Mouse (Mus musculus) hindbrain, embryonic 15.5 days (tissue): Measurements from ENCODE around the gene Mamdc4. TPM values are rescaled to one million over a fixed set of nuclear protein-coding genes. Genes with fewer than 3 reads are reported as not detected.

Source experiments
- ATAC-seq: fragments of 200-750 bp; cut with Nextera tagmentation; 2 replicates; pipeline ENCODE4 v1.8.0; 2017; ENCODE audit warnings: low read depth, moderate number of reproducible peaks, moderate TSS enrichment; ENCODE audit not compliant: low FRiP score
- H3K27ac ChIP-seq: fragments of 300-500 bp; sonication (generic); replicated peaks from 2 replicates; pipeline ENCODE4 v1.5.1; 2015; ENCODE audit warnings: mild to moderate bottlenecking, inconsistent platforms
- H3K27me3 ChIP-seq: fragments of 300-500 bp; sonication (generic); 2 replicates; pipeline ENCODE4 v1.6.1; 2015; ENCODE audit warnings: control low read depth, inconsistent platforms
- H3K36me3 ChIP-seq: fragments of 300-500 bp; sonication (generic); 2 replicates; pipeline ENCODE4 v1.6.1; 2015; ENCODE audit warnings: control low read depth, inconsistent platforms
- H3K4me1 ChIP-seq: fragments of 300-500 bp; sonication (generic); replicated peaks from 2 replicates; pipeline ENCODE4 v1.6.1; 2015; ENCODE audit warnings: control low read depth, inconsistent platforms
- H3K4me2 ChIP-seq: fragments of 300-500 bp; sonication (generic); 2 replicates; pipeline ENCODE4 v1.6.1; 2015; ENCODE audit warnings: moderate library complexity, mild to moderate bottlenecking, inconsistent platforms
- H3K4me3 ChIP-seq: fragments of 300-500 bp; sonication (generic); 2 replicates; pipeline ENCODE4 v1.5.1; 2015; ENCODE audit warnings: mild to moderate bottlenecking, inconsistent platforms
- H3K9ac ChIP-seq: fragments of 300-500 bp; sonication (generic); 2 replicates; pipeline ENCODE4 v1.6.1; 2015; ENCODE audit warnings: inconsistent platforms
- H3K9me3 ChIP-seq: fragments of 300-500 bp; sonication (generic); 2 replicates; pipeline ENCODE4 v1.6.1; 2016; ENCODE audit warnings: control low read depth, inconsistent platforms
- WGBS: fragments of 180-500 bp; shearing (Covaris S2); methylation state at CpG from one replicate; pipeline ENCODE4 v1.1.7; 2015; 5-methylcytosine and 5-hydroxymethylcytosine counted together
- polyA plus RNA-seq: library from polyadenylated mRNA; unstranded; fragments of >200 nt; fragmentation: Nextera tagmentation; extraction: Ambion mirVana; gene quantifications from 2 replicates; pipeline ENCODE4 v1.2.1, GENCODE M21; 2015

Mamdc4 gene
- polyA plus RNA-seq, 1 experiment from 2014 or later: 1.6 TPM

DNA sequence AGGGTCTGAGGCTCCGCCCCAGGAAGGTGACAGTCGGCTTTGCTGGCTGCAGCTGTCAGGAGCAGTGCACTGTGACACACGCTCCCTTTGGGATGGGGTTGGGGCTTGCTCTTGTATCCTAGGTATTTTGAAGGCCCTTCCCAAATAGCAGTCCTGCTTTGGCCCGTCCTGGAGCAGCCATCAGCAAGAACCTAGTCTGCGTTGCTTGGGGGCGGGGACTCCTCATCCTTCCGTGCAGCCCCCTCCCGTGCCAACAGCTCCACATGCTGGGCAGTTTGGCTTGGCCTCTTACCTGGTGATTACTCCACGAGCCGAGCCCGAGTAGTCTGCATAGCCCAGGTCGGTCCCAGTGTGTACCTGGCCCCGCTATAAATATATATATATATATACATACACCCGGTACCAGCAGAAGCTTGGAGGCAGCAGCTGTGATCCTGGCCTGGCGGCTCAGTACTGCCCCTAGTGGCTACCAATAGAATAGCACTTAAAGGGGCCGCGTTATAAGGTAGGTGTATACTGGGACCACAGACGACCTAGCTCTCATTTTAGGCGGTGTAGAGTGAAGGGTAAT, 6.7 kb upstream of the Mamdc4 start, which contains the start of gene Ajm1:
Gene Ajm1, minus strand, starts transcription at position 464 of the 571 bp plus-strand sequence.
- peaks cover 46% of the 10 kb centered on the region for H3K27me3 ChIP-seq
- H3K36me3 ChIP-seq: peaks cover 24% of the 10 kb centered on the region
- peak within 1 kb of the TSS; percentile 49 for H3K4me3 ChIP-seq
- H3K9me3 ChIP-seq: no peaks in the 10 kb centered on the region
- H3K4me1 ChIP-seq: peaks cover 67% of the 10 kb centered on the region
- ATAC-seq: peak; percentile 73
- H3K9ac ChIP-seq: peak within 1 kb of the TSS; percentile 60
- peak within 1 kb of the TSS; percentile 74 for H3K4me2 ChIP-seq
- 5% methylated on average over 19 of the region's 19 CpGs for WGBS
- H3K27ac ChIP-seq: peak within 1 kb of the TSS; percentile 34

DNA sequence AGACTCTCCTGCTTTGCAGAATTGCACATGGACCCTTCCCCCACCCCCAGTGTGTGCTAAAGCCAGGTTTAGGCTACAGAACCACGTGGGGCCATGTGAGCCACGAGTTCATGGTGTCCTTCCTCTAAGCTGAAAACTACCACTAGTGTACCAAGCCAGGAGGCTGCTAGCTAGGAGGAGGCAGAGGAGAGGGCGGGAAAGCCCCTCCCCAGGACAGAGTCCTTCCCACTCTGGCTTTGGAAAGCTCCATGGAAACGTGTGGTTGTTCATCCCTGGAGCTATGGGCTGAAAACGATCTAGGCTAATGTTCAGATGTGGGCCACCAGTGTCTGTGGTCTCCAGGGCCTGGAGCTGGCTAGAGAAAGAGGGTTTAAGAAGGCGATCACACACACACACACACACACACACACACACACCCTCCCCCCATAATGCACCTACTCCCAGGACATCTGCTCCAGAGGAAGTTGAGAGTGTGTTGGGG, 6.0 kb upstream of the Mamdc4 start:
- 0 out of 2 replicates have a peak, but pooled peaks have one; percentile 2 for ATAC-seq
- peak overlapping the region; percentile 49 for H3K4me3 ChIP-seq
- peaks cover 24% of the 10 kb centered on the region for H3K36me3 ChIP-seq
- peak overlapping the region; percentile 60 for H3K9ac ChIP-seq
- H3K4me2 ChIP-seq: peak overlapping the region; percentile 74
- peaks cover 70% of the 10 kb centered on the region for H3K4me1 ChIP-seq
- 34% methylated on average over 6 of the region's 6 CpGs for WGBS
- no peaks in the 10 kb centered on the region for H3K9me3 ChIP-seq
- H3K27ac ChIP-seq: no peak overlapping the region
- peaks cover 51% of the 10 kb centered on the region for H3K27me3 ChIP-seq

DNA sequence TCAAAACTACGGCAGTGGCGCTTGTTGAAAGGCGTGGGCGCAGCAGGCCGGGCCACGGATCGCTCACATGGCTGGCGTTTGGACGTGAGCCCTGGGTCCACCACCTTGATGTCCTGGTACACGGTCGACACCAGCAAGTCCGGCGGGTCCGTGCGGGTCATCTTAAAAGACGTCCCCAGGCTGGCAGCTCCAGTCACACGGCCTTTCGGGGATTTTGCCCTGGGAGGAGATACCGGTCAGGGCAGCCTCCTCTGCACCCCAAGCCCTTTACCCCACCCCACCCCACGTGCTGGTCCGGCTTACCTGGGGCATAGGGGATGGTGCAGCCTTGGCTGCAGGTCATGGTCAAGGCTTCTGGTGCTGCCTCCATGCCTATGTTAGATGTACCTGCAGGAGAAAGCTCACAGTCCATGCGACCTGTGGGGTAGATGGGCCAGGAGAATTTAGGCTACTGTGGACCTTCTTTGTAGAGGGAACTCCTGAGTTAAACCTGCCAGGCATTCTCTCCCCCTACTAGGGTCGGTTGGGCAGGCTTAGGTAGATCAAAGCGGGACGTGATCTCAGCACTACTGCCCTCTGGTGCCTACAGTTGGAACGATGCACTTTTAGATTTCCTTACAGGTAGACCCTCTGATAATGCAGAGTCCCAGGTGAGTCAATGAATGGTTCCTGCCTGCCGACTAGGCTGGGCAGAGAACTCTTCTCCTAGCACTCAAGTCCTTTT, 5.3 kb upstream of the Mamdc4 start:
- Histone ChIP-seq H3K4me2 (peak overlapping the region; percentile 74), H3K9me3 (no peaks in the 10 kb centered on the region), H3K27ac (no peak overlapping the region), H3K9ac (no peak overlapping the region), H3K27me3 (peaks cover 51% of the 10 kb centered on the region), H3K4me1 (peaks cover 75% of the 10 kb centered on the region), H3K36me3 (peaks cover 17% of the 10 kb centered on the region), H3K4me3 (peak overlapping the region; percentile 49; the same call in 1 of the 2 replicates)
- 10% methylated on average over 27 of the region's 27 CpGs for WGBS
- no peak for ATAC-seq

DNA sequence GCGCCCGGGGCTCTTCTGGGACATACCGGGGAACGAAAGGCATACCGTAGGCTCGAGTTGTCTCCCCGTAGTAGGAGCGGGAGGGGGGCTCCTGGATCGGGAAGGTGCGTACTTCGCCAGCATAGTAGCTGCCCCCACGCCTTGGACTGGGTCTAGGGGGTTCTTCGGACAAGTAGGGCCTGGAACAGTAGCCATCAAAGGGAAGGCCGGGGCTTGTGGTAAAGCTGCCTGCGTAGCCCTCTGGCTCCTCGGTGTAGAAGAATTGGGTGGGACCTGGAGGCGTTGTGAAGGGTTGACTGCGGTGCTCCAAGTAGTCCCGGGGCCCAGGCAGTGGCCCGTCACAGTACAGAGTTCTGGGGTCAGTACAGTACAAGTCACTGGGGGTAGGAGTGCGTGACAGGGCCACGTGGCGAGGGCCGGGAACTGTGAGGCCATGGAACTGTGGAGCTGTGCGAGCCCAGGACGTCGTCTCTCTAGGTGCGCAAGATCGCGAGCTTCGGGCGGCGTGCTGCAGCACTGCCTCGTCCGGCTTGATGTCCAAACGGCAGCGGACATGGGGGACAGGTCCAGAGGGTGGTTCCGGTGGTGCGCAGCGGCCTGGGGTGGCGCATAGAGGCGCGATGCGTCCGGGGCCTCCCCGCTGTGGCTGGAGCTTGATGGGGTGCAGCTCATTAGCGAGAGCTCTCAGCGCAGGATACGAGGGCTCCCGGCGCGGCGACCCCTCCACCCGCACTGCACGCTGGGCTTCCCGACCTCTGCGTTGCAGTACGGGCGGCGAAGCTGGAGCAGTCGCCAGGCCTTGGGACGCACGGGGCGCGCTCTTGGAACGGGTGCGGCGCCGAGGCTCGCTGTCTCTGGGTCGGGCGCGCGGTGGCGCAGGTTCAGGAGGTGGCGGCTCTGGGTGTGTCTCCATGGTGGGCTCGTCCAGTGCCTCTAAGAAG, 4.4 kb upstream of the Mamdc4 start:
- 0 out of 2 replicates have a peak, but pooled peaks cover 10% of the 10 kb centered on the region for H3K36me3 ChIP-seq
- peaks cover 77% of the 10 kb centered on the region for H3K4me1 ChIP-seq
- H3K4me2 ChIP-seq: peak overlapping the region; percentile 74
- ATAC-seq: no peak
- no peaks in the 10 kb centered on the region for H3K9me3 ChIP-seq
- WGBS: 13% methylated on average over 74 of the region's 77 CpGs
- H3K27ac ChIP-seq: no peak overlapping the region
- H3K27me3 ChIP-seq: peaks cover 51% of the 10 kb centered on the region
- H3K9ac ChIP-seq: no peak overlapping the region
- 0 out of 2 replicates have a peak overlapping the region, but pooled peaks have one; percentile 7 for H3K4me3 ChIP-seq

DNA sequence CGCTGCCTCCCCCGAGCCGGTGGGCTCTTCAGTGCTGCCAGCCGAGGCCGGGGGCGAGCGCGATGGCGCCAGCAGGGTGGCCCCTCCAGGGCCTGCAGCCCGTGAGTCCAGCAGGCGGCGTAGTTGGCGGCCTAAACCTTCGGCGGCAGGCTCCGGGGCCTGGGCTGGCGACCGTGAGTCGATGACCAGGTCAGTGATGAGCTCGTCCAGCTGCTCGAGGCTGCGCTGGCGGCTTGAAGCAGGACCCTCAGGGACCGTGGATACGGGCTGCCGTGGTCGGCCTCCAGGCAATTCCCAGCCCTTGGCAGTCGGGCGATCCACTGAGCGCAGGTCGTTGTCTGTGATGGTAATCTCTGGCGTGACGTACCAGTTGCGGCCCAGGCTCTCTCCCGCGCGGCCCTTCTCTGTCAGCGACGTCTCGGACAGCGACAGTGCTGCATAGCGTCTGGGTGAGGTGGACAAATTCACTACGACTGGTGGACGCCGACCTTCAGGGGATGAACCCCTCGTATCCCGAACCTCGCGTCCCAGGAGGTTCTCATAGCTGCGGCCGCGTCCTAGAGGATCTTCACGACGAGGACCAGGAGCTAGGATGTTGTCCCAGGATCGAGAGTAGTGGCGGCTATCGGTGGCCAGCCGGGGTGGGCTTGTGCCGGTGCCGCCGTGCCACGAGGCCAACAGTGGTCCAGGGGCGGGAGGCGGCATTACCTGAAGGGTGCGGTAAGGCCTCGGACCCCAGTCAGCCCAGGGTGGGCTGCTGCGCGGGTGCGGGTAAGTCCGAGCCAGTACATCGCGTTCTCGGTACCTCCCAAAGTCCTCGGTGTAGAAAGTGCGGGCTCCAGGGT, 3.5 kb upstream of the Mamdc4 start:
- H3K27me3 ChIP-seq: peaks cover 51% of the 10 kb centered on the region
- H3K27ac ChIP-seq: no peak overlapping the region
- H3K4me2 ChIP-seq: peak overlapping the region; percentile 28
- H3K9me3 ChIP-seq: no peaks in the 10 kb centered on the region
- no peak overlapping the region for H3K9ac ChIP-seq
- peaks cover 80% of the 10 kb centered on the region for H3K4me1 ChIP-seq
- 12% methylated on average over 75 of the region's 75 CpGs for WGBS
- no peak for ATAC-seq
- H3K4me3 ChIP-seq: peak overlapping the region; percentile 3; the same call in 1 of the 2 replicates
- H3K36me3 ChIP-seq: 0 out of 2 replicates have a peak, but pooled peaks cover 4% of the 10 kb centered on the region

GRCm38 (mm10) chr2:25576965-25577891, 2.6 kb upstream of the Mamdc4 start:
- Histone ChIP-seq H3K9me3 (no peaks in the 10 kb centered on the region), H3K4me2 (peak overlapping the region; percentile 28), H3K27ac (no peak overlapping the region), H3K27me3 (peaks cover 51% of the 10 kb centered on the region), H3K36me3 (0 out of 2 replicates have a peak, but pooled peaks cover 4% of the 10 kb centered on the region), H3K9ac (no peak overlapping the region), H3K4me1 (peaks cover 76% of the 10 kb centered on the region), H3K4me3 (peak overlapping the region; percentile 3; the same call in 1 of the 2 replicates)
- ATAC-seq: no peak
- 19% methylated on average over 92 of the region's 92 CpGs for WGBS

DNA sequence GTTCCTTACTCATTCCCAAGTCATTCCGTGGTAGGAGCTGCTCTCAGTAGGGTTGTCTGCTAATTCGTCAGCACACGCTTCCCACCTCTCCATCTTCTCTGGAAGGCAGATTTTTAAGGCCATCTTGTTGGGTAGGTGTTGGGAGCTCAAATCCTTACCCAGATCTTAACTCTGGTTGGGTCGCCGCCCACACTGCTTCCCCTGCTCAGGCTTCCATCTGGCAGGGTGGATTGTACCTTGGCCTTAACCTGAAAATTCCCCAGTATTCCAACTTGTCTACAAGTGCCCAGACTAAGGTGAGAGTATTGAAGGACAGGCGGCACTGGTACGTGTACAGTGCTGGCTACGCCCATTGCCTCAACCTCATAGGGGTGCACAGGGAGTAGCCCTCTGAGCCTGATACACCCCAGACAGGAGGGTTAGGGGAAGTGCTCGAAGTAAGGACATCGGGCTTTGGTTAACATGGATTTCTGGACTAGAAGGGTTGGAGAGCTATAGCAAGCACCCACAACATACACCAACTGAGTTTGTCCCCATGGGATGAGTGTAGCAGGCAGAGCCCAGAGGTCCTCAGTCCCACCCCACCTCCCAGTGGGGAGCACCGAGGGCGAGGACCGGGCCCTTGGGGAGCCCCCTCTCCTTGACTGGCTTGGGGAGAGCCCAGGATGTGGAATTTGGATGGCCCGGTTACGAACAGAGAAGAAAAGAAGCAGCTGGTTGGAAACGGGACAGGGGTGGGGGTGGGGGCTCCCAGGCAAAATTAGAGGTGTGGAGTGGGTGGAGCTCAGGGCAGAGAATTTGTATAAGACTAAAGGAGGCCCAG, 1.6 kb upstream of the Mamdc4 start:
- ATAC-seq: no peak
- Histone ChIP-seq H3K9me3 (no peaks in the 10 kb centered on the region), H3K36me3 (0 out of 2 replicates have a peak, but pooled peaks cover 4% of the 10 kb centered on the region), H3K27ac (no peak overlapping the region), H3K4me3 (no peak overlapping the region), H3K4me2 (peak overlapping the region; percentile 73; the same call in 1 of the 2 replicates), H3K27me3 (peaks cover 51% of the 10 kb centered on the region), H3K9ac (no peak overlapping the region), H3K4me1 (peaks cover 67% of the 10 kb centered on the region)
- WGBS: 71% methylated on average over 16 of the region's 16 CpGs

GRCm38 (mm10) chr2:25575432-25576027, 885 bp upstream of the Mamdc4 start:
- WGBS: 12% methylated on average over 21 of the region's 21 CpGs
- H3K4me3 ChIP-seq: peak overlapping the region; percentile 56
- peaks cover 59% of the 10 kb centered on the region for H3K4me1 ChIP-seq
- H3K9me3 ChIP-seq: no peaks in the 10 kb centered on the region
- peak overlapping the region; percentile 73 for H3K4me2 ChIP-seq
- no peak for ATAC-seq
- H3K9ac ChIP-seq: peak overlapping the region; percentile 42
- H3K27me3 ChIP-seq: peaks cover 46% of the 10 kb centered on the region
- H3K36me3 ChIP-seq: 0 out of 2 replicates have a peak, but pooled peaks cover 4% of the 10 kb centered on the region
- H3K27ac ChIP-seq: peak overlapping the region; percentile 91; the same call in 1 of the 2 replicates

DNA sequence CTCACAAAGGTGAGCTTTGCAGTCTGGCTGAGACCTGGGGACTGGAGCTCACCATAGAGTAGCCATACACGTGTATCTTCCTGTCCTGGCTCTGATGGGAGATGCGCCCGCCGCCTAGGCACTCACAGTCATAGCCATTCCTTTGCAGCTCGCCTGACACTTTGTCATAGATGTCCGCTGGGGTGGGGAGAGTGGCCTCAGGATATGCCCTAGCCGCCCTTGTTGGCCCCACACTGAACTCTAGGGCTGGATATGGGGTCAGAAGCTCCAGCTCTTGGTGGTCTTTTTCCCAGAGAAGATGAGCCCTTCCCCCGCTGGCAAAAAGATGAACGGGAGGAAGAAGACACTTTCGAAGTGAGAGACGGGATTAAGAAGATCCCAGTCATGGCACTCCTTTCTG, 509 bp downstream of the Mamdc4 start:
- ATAC-seq: no peak
- Histone ChIP-seq H3K27me3 (peaks cover 32% of the 10 kb centered on the region), H3K9ac (peak overlapping the region; percentile 59), H3K27ac (peak overlapping the region; percentile 91), H3K4me3 (peak overlapping the region; percentile 56), H3K4me1 (peaks cover 46% of the 10 kb centered on the region), H3K4me2 (peak overlapping the region; percentile 73), H3K9me3 (no peaks in the 10 kb centered on the region), H3K36me3 (0 out of 2 replicates have a peak, but pooled peaks cover 4% of the 10 kb centered on the region)
- 15% methylated on average over 11 of the region's 11 CpGs for WGBS
